Mouse (Mus musculus): Measurements from ENCODE around the gene Rbbp4.

GRCm38 (mm10) chr4:129371391-129371790 is 36.2 kb upstream of the Rbbp4 start:
- no peak for TF ChIP-seq CTCF (IDR thresholded peaks at IDR 0.05; ENCODE audit: control insufficient read depth, insufficient read depth, insufficient read length)
- no peak for TF ChIP-seq MAX (IDR thresholded peaks at IDR 0.05)
- TF ChIP-seq MYOG (IDR thresholded peaks at IDR 0.05; ENCODE audit: control insufficient read depth, extremely low read depth, insufficient read length): no peak

All from C2C12 (cell line).